Mouse (Mus musculus) neural tube, embryonic 13.5 days (tissue): Measurements from ENCODE around the gene Btbd35f30. TPM values are rescaled to one million over a fixed set of nuclear protein-coding genes. Genes with fewer than 3 reads are reported as not detected.
"Not testable (repeated sequence)": the region's sequence is repeated elsewhere in the genome, so short reads cannot be mapped to it uniquely, and the experiment has no call there.

Source experiments
- ATAC-seq: fragments of 200-750 bp; cut with Nextera tagmentation; 2 replicates; pipeline ENCODE4 v1.8.0; 2017; ENCODE audit warnings: low read depth, mild to moderate bottlenecking, moderate TSS enrichment, moderate library complexity
- H3K27ac ChIP-seq: fragments of 300-500 bp; sonication (generic); replicated peaks from 2 replicates; pipeline ENCODE4 v1.5.1; 2015; ENCODE audit warnings: moderate library complexity, mild to moderate bottlenecking, inconsistent platforms
- H3K27me3 ChIP-seq: fragments of 300-500 bp; sonication (generic); 2 replicates; pipeline ENCODE4 v1.6.1; 2015; ENCODE audit warnings: mild to moderate bottlenecking, inconsistent platforms
- H3K36me3 ChIP-seq: fragments of 300-500 bp; sonication (generic); 2 replicates; pipeline ENCODE4 v1.6.1; 2015; ENCODE audit warnings: mild to moderate bottlenecking, inconsistent platforms
- H3K4me1 ChIP-seq: fragments of 300-500 bp; sonication (generic); replicated peaks from 2 replicates; pipeline ENCODE4 v1.6.1; 2015; ENCODE audit warnings: inconsistent platforms
- H3K4me2 ChIP-seq: fragments of 300-500 bp; sonication (generic); 2 replicates; pipeline ENCODE4 v1.6.1; 2015; ENCODE audit warnings: inconsistent platforms, mild to moderate bottlenecking, moderate library complexity
- H3K4me3 ChIP-seq: fragments of 300-500 bp; sonication (generic); 2 replicates; pipeline ENCODE4 v1.5.1; 2015; ENCODE audit warnings: mild to moderate bottlenecking, inconsistent platforms
- H3K9ac ChIP-seq: fragments of 300-500 bp; sonication (generic); 2 replicates; pipeline ENCODE4 v1.6.1; 2015; ENCODE audit warnings: moderate library complexity, mild to moderate bottlenecking, inconsistent platforms
- H3K9me3 ChIP-seq: fragments of 300-500 bp; sonication (generic); 2 replicates; pipeline ENCODE4 v1.6.1; 2016; ENCODE audit warnings: inconsistent platforms
- WGBS: fragments of 180-500 bp; shearing (Covaris S2); methylation state at CpG from one replicate; pipeline ENCODE4 v1.1.7; 2015; 5-methylcytosine and 5-hydroxymethylcytosine counted together
- polyA plus RNA-seq: library from polyadenylated mRNA; unstranded; fragments of >200 nt; fragmentation: Nextera tagmentation; extraction: Ambion mirVana; gene quantifications from 2 replicates; pipeline ENCODE4 v1.2.1, GENCODE M21; 2015

The Btbd35f30 gene
- not detected in 2 replicates for polyA plus RNA-seq

DNA sequence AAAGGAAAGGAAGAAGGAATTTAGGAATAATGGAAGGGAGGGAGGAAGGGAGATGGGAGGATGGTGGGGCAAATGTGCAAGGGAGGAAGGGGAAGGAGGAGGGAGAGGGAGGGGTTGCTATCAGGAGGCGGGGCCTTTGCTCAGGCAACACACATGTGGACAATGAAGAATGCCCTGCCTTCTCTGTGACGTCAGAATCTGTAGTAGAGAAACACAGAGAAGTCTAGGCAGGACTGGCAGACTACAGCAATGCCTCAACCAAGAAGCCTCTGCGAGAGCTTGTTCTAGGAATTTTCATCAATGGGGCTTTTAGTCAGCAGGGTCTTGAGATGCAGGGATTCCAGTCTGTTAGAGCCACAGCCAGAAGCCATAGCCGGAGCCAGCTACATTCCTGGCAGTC lies at the start of gene Btbd35f30:
TSS of gene Btbd35f30 (plus strand) at position 301 of the 400 bp plus-strand sequence.
- not testable (repeated sequence) for H3K4me1 ChIP-seq, H3K9me3 ChIP-seq, H3K4me3 ChIP-seq, H3K4me2 ChIP-seq, H3K36me3 ChIP-seq, H3K27me3 ChIP-seq, H3K9ac ChIP-seq, ATAC-seq, H3K27ac ChIP-seq
- no CpG with 5 or more reads among the region's 4 CpGs for whole genome bisulfite sequencing

DNA sequence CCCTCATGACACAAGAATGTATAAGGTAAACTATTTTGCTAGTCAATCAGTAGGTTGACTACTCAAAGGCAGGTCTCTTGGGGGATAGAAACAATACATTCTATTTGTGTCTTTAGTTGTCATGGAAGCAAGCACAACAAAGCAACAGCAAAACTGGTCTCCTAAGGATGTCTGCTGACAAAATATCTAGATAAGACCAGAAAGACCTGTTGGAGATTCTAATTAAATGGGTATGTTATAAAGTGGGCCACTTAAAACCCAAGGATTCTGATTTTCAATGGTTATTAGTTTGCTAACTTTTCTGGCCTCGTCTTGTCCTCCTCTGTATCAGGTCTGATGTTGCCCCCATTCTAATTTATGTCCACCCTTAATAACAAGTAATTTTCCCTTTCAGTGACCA lies 47.0 kb downstream of the Btbd35f30 start, which contains the start of gene Gm21789:
TSS of gene Gm21789 (plus strand) at position 301 of the 400 bp plus-strand sequence.
- H3K9me3 ChIP-seq, H3K4me2 ChIP-seq, ATAC-seq, H3K36me3 ChIP-seq, H3K27me3 ChIP-seq, H3K27ac ChIP-seq, H3K4me3 ChIP-seq, H3K4me1 ChIP-seq, H3K9ac ChIP-seq: not testable (repeated sequence)
- no CpG with 5 or more reads among the region's 1 CpGs for WGBS

Other genes with a start within 250 kb of the Btbd35f30 start
- gene Gm5926, start 243.9 kb upstream of the Btbd35f30 start, polyA plus RNA-seq: not detected in 2 replicates
- gene Btbd35f21, start 168.5 kb upstream of the Btbd35f30 start, polyA plus RNA-seq: not detected in 2 replicates
- not detected in 2 replicates for gene Gm21789, start 47.1 kb downstream of the Btbd35f30 start, polyA plus RNA-seq
- gene Btbd35f5, start 79.3 kb downstream of the Btbd35f30 start, polyA plus RNA-seq: not detected in 2 replicates